Mouse (Mus musculus) megakaryocyte, embryonic 14.5 days (primary cell): ENCODE results near the gene Lmna.

Experiments
- FLI1 ChIP-seq: IDR thresholded peaks from 2 replicates; pipeline ENCODE4 v1.6.1; 2012; ENCODE audit warnings: low read length, inconsistent platforms, mixed read lengths
- GATA1 ChIP-seq: IDR thresholded peaks from 3 replicates; pipeline ENCODE4 v1.6.1; 2012; ENCODE audit warnings: mixed read lengths, low read length, inconsistent platforms, borderline replicate concordance

- TF ChIP-seq GATA1 (no peak), FLI1 (no peak)
Observed at GRCm38 (mm10) chr3:88544955-88545591, 35.3 kb upstream of the Lmna start.
